Mouse (Mus musculus): ENCODE data around the gene Btbd2. TPM values are rescaled to one million over a fixed set of nuclear protein-coding genes. Genes with fewer than 3 reads are reported as not detected.

The Btbd2 gene
- polyA plus RNA-seq, 1 experiment from 2014 or later: 10.7 TPM

DNA sequence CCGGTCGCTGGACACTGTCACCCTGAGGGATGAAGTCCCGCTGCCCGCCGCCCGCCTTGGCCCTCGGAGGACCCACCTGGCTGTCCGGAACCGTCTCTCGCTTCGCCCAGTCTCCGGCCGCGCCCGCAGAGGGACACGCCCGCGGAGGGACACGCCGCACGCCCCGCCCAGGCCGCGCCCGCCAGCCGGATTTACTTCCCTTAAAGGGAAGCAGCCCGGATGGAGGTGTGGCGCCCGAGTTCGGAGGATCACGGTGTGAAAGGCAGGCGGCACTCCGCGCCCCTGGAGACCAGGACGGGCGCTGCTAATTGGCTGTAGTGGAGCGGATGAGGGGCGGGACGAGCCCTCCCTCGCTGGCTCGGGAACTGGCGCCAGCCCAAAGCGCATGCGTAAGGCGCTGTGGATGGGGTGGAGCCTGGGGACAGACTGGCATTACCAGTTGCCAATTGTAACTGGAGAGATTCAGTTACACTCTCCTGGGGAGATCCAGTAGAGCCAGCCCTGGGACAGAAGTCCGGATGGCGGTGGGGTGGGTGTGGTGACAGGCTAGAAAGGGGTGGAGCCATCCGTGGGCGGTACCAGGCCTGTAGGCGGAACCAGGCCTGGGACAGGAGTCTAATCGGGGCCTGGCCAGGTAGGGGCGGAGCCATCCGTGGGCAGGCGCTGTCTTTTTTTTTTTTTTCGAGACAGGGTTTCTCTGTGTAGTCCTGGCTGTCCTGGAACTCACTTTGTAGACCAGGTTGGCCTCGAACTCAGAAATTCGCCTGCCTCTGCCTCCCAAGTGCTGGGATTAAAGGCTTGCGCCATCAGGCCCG, 45.1 kb upstream of the Btbd2 start, which contains the start of the genes Mob3a and Izumo4:
Gene Mob3a (minus strand): TSS at position 257 of the 815 bp plus-strand sequence.
Gene Izumo4 (plus strand): TSS at position 464 of the 815 bp plus-strand sequence.
- under 1% methylated on average over 59 of the region's 59 CpGs for WGBS (ENCODE audit: insufficient replicate concordance)
- peaks cover 10% of the 10 kb centered on the region for H3K36me3 ChIP-seq (replicated peaks; ENCODE audit: insufficient read depth, low read length)
- peak within 1 kb of the TSS; percentile 80 for H3K9ac ChIP-seq (replicated peaks)
- peaks cover 57% of the 10 kb centered on the region for H3K4me1 ChIP-seq (ENCODE audit: insufficient read depth)
- TF ChIP-seq CTCF (IDR thresholded peaks at IDR 0.05; ENCODE audit: low read depth) (no peak), EP300 (IDR thresholded peaks at IDR 0.05; ENCODE audit: low read depth) (peak; percentile 40; the same call in 1 of the 2 replicates)
- H3K4me2 ChIP-seq (ENCODE audit: low read depth, low read length): peak within 1 kb of the TSS; percentile 92
- peak within 1 kb of the TSS; percentile 64 for H3K4me3 ChIP-seq (ENCODE audit: low read depth, low read length)
- no peaks in the 10 kb centered on the region for H3K27me3 ChIP-seq (ENCODE audit: insufficient read depth, low read length)
- DNase-seq: peak; percentile 99
- H3K27ac ChIP-seq (ENCODE audit: low read depth): peak within 1 kb of the TSS; percentile 96
- peak; percentile 85 for ATAC-seq
- no peaks in the 10 kb centered on the region for H3K9me3 ChIP-seq (ENCODE audit: low read length)

DNA sequence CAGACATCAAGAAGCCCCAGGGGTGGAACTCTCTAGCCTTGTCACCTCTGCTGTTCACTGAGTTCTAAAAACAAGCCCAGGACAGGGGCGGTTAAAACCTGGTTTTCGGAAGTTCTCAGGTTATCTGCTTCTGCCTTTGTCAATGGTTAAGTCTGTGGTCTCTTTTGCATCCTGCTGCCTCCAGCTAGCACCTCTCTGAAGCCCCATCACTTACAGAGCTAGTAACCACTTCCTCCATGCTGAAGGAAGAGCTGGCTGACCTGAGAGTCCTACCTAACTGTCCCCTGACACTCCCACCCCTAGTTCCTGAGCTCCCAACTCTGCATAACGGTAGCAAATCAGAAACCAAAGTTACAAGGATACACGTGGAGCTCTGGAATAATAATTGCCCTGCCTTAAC, 43.9 kb upstream of the Btbd2 start:
- Histone ChIP-seq H3K4me3 (ENCODE audit: low read depth, low read length) (peak overlapping the region; percentile 64), H3K27ac (ENCODE audit: low read depth) (peak overlapping the region; percentile 96), H3K4me1 (ENCODE audit: insufficient read depth) (peaks cover 69% of the 10 kb centered on the region), H3K9me3 (ENCODE audit: low read length) (no peaks in the 10 kb centered on the region), H3K4me2 (ENCODE audit: low read depth, low read length) (peak overlapping the region; percentile 92), H3K36me3 (replicated peaks; ENCODE audit: insufficient read depth, low read length) (peaks cover 4% of the 10 kb centered on the region; the same call in 1 of the 2 replicates), H3K9ac (replicated peaks) (peak overlapping the region; percentile 80), H3K27me3 (ENCODE audit: insufficient read depth, low read length) (no peaks in the 10 kb centered on the region)
- 15% methylated on average over 4 of the region's 4 CpGs for WGBS (ENCODE audit: insufficient replicate concordance)
- DNase-seq (no peak), ATAC-seq (no peak)
- TF ChIP-seq CTCF (IDR thresholded peaks at IDR 0.05; ENCODE audit: low read depth) (no peak), EP300 (IDR thresholded peaks at IDR 0.05; ENCODE audit: low read depth) (no peak)

DNA sequence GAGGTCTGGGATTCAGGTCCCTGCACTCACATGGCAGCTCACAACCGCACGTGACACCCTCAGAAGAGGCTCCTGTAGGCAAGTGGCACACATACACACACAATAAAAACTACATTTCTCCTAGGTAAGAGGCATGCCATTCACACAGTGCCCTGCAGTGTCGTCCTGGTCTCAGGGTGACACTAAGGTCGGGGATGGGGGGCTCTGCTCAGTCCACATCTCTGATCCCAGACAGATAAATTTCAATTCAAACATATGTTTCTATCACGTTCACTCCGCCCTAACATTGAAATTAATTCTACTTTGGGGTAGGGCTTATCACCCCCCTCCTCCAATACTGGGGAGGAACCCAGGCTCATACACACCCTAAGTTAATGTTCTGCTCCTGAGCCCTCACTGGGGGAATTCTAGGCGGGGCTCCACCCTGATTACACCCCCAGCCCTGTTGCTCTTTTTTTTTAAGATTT, 43.2 kb upstream of the Btbd2 start:
- no peak for ATAC-seq
- 50% methylated on average over 7 of the region's 7 CpGs for WGBS (ENCODE audit: insufficient replicate concordance)
- Histone ChIP-seq H3K27ac (ENCODE audit: low read depth) (peak overlapping the region; percentile 96; the same call in 1 of the 2 replicates), H3K27me3 (ENCODE audit: insufficient read depth, low read length) (no peaks in the 10 kb centered on the region), H3K9ac (replicated peaks) (peak overlapping the region; percentile 80), H3K9me3 (ENCODE audit: low read length) (no peaks in the 10 kb centered on the region), H3K4me1 (ENCODE audit: insufficient read depth) (peaks cover 75% of the 10 kb centered on the region), H3K4me3 (ENCODE audit: low read depth, low read length) (peak overlapping the region; percentile 64; the same call in 1 of the 2 replicates), H3K4me2 (ENCODE audit: low read depth, low read length) (peak overlapping the region; percentile 92), H3K36me3 (replicated peaks; ENCODE audit: insufficient read depth, low read length) (peaks cover 2% of the 10 kb centered on the region; the same call in 1 of the 2 replicates)
- TF ChIP-seq CTCF (IDR thresholded peaks at IDR 0.05; ENCODE audit: low read depth) (no peak), EP300 (IDR thresholded peaks at IDR 0.05; ENCODE audit: low read depth) (no peak)
- no peak for DNase-seq

DNA sequence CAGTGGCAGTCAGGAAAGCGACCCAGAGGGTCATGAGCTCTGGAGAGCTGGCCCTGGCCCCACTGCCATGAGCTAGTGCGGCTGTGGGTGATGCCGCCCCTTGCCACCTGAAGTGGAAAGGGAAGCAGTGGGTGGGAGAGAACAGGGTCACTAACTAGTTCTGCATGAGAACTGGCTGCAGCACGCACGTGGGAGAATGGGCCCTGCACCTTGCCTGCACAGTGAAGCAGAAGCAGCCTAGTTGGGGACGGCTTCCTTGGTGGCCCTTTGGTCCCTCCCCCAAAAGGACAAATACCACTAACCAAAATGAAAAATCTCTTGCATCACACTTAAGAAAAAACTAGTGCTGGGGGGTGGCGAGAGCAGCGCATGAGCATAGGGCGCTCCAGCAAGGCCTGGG, 41.7 kb upstream of the Btbd2 start:
- Histone ChIP-seq H3K9me3 (ENCODE audit: low read length) (no peaks in the 10 kb centered on the region), H3K27me3 (ENCODE audit: insufficient read depth, low read length) (no peaks in the 10 kb centered on the region), H3K4me3 (ENCODE audit: low read depth, low read length) (no peak overlapping the region), H3K4me2 (ENCODE audit: low read depth, low read length) (peak overlapping the region; percentile 65), H3K9ac (replicated peaks) (peak overlapping the region; percentile 61), H3K27ac (ENCODE audit: low read depth) (peak overlapping the region; percentile 80; the same call in 1 of the 2 replicates), H3K36me3 (replicated peaks; ENCODE audit: insufficient read depth, low read length) (peaks cover 10% of the 10 kb centered on the region), H3K4me1 (ENCODE audit: insufficient read depth) (peaks cover 85% of the 10 kb centered on the region)
- TF ChIP-seq EP300 (IDR thresholded peaks at IDR 0.05; ENCODE audit: low read depth): no peak
- TF ChIP-seq CTCF (IDR thresholded peaks at IDR 0.05; ENCODE audit: low read depth): no peak
- ATAC-seq: no peak
- WGBS (ENCODE audit: insufficient replicate concordance): 59% methylated on average over 9 of the region's 9 CpGs
- DNase-seq: no peak

DNA sequence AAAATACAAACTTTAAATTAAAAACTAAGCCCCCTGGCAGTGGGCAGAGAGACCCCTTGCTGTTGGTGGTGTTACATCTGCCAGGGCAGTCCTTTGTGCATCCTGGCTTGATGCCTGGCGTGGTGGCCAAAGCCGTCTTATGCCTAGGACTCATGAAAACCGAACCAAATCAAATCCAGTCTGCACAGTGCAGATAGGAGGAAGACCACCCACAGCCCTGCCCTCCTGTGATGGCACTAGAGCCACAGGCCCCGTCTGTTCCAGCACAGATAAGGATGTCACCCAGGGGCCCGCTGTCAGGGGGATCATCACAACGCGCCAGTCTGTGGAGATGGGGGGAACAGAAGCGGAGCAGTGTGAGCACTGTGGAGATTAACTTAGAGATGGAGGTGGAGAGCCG, 40.9 kb upstream of the Btbd2 start:
- peak overlapping the region; percentile 61 for H3K9ac ChIP-seq (replicated peaks)
- peak; percentile 13 for ATAC-seq
- peaks cover 10% of the 10 kb centered on the region for H3K36me3 ChIP-seq (replicated peaks; ENCODE audit: insufficient read depth, low read length)
- H3K9me3 ChIP-seq (ENCODE audit: low read length): no peaks in the 10 kb centered on the region
- peak overlapping the region; percentile 18; the same call in 1 of the 2 replicates for H3K4me3 ChIP-seq (ENCODE audit: low read depth, low read length)
- H3K4me2 ChIP-seq (ENCODE audit: low read depth, low read length): peak overlapping the region; percentile 65
- 41% methylated on average over 9 of the region's 9 CpGs for WGBS (ENCODE audit: insufficient replicate concordance)
- peak overlapping the region; percentile 80 for H3K27ac ChIP-seq (ENCODE audit: low read depth)
- peak; percentile 77 for DNase-seq
- TF ChIP-seq CTCF (IDR thresholded peaks at IDR 0.05; ENCODE audit: low read depth) (no peak), EP300 (IDR thresholded peaks at IDR 0.05; ENCODE audit: low read depth) (peak; percentile 96)
- no peaks in the 10 kb centered on the region for H3K27me3 ChIP-seq (ENCODE audit: insufficient read depth, low read length)
- H3K4me1 ChIP-seq (ENCODE audit: insufficient read depth): peaks cover 85% of the 10 kb centered on the region

DNA sequence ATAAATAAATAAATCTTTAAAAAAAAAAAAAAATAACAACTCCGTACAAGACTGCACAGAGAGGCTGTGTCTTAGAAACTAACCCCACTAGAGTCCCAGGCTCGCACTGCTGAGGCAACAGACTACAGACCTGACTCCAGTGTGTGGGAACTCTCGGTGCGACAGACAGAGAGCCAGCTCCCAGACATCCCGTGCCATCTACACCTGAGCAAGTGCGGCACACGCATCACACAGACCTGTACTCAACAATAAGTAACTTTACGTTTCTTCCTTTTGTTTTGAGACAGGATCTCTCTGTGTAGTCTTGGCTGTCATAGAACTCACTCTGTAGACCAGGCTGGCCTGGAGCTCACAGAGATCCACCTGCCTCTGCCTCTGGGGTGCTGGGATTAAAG, 40.5 kb upstream of the Btbd2 start:
- Histone ChIP-seq H3K27me3 (ENCODE audit: insufficient read depth, low read length) (no peaks in the 10 kb centered on the region), H3K27ac (ENCODE audit: low read depth) (peak overlapping the region; percentile 80), H3K4me3 (ENCODE audit: low read depth, low read length) (peak overlapping the region; percentile 18; the same call in 1 of the 2 replicates), H3K9me3 (ENCODE audit: low read length) (no peaks in the 10 kb centered on the region), H3K9ac (replicated peaks) (no peak overlapping the region), H3K4me2 (ENCODE audit: low read depth, low read length) (peak overlapping the region; percentile 65), H3K36me3 (replicated peaks; ENCODE audit: insufficient read depth, low read length) (peaks cover 10% of the 10 kb centered on the region), H3K4me1 (ENCODE audit: insufficient read depth) (peaks cover 88% of the 10 kb centered on the region)
- TF ChIP-seq EP300 (IDR thresholded peaks at IDR 0.05; ENCODE audit: low read depth) (no peak), CTCF (IDR thresholded peaks at IDR 0.05; ENCODE audit: low read depth) (no peak)
- 74% methylated on average over 8 of the region's 8 CpGs for WGBS (ENCODE audit: insufficient replicate concordance)
- no peak for ATAC-seq
- no peak for DNase-seq

Data from liver, postnatal 0 days (tissue).